Mouse (Mus musculus) forelimb bud, embryonic 11.5 days (tissue): ENCODE data around the gene Macrod1.
"Not testable (repeated sequence)": the region's sequence is repeated elsewhere in the genome, so short reads cannot be mapped to it uniquely, and the experiment has no call there.

ENCODE experiments used
- DNase-seq: peaks from one replicate; pipeline ENCODE4 v3.0.0-alpha.2; 2012; ENCODE audit warnings: low read depth, low spot score

Macrod1 gene

DNA sequence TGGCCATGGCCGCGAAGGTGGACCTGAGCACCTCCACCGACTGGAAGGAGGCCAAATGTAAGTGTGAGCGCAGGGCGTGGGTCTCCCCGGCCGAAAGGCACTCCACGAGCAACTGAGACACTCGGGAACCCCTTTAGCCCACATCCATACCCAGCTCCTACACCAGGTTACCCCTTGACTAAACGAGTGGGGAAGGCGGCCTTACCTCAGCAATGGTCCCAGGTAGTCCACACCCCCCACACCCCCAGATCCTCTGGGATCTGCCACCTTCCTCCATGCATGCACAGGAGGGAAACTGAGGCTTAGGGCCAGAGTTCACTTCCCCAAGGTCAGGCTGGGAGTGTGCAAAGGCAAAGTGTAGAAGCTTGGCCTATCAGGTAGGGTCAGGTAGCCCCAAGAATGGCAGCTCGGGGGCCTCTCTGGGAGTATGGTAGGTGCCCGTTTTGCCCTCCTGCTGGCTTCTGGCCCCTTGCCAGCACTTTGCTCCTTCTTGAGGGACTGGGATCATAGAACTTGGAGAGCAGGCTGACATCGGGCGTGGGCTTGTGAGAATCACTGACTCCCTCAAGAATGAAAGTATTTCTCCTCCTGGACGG lies 614 bp downstream of the Macrod1 start:
- DNase-seq = no peak

DNA sequence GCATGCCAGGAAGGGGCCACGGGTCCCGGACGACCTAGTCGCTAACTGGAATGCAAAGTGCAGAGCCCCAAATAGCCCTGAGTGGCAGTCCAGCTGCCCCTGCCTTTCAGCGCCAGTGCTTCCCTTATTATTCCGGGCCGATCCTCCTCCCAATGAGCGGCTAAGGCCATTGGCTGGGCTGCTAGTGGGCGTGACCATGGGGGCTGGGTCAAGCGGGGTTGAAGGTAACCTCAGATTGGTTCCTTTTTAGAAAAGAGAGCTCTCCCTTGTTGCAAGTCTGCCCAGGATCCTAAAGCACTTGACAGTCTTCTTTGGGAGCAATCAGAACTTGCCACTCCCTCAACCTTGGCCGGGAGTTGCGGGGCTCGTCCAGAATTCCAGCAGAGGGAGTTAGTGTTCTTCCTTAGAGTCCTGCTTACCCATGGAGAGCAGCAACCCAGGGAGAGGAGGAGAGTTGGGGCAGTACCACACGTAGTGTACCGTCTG lies 1.2 kb downstream of the Macrod1 start:
- DNase-seq = peak; percentile 83

DNA sequence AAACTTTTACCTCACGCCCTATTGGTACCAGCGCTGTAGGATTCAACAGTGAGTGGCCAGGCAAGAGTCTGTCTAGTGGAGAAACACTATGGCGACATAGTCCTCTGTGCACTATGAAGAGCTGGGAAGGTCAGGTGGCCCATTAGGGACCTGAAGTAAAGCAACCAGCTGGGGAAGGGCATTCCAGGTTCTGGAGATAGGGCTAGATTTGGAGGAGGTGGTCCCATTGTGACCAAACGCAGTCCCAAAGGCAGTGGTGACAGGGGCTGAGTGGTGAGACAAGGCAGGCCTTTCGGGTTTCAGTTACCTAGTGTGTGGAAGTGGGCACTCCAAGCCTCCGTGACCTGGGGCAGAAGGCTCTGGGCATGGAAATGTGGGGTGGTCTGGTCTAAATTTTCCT lies 1.9 kb downstream of the Macrod1 start:
- no peak for DNase-seq

DNA sequence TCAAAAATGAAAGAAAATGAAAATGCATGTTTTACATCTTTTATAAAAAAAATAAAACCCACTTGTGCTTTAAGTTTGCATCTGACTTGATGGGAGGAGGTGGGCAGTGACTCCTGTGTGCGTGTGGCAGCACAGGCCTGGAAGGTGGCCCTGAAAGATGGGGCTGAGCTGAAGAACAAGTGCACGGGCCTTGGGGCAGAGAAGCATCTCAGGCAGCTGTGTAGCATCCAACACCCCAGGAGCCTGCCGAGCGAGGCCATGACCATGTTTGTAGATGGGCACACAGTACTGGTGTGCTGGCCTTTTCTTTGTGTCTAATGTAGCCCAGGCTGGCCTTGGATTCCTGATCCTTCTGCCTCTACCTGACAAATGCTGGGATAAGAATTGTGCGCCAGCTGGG lies 5.5 kb downstream of the Macrod1 start:
- no peak for DNase-seq

DNA sequence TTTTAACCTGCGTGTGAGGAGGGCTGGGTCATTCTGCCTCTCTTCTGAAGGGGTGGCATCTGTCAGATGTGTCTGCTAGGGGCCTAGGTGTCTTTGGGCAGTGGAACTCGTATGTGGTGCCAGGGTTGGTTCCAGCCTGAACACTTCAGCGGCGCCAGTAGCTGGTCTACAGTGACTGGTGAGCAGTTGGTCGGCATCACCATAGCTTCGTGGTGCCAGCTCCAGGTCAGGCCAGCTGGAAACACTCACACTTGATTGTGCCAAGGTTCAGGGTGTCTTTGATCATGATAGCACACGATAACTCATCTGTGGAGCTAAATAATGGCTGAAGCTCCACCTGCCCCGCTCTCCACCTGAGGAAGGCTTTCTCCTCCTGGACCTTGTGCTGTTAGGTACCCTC lies 6.3 kb downstream of the Macrod1 start:
- DNase-seq = no peak

DNA sequence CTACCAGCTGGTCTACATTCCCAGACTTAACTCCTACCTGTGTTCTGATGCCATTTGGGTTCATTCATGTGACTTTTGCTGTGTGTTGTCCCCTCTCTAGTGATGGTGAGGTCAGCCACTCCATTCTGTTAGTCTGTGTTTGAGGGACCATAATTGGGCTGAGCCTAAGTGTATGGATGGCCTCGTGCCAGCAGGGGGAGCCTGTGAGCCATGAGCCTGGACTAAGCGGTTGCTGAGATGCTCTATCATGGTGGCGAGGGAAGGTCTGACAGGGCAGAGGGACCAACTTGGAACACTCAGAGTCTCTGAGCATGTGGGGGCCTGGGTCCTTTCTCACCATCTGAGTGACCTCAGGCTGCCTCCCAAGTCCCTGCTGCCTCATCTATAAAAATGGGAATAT lies 8.0 kb downstream of the Macrod1 start:
- DNase-seq = peak; percentile 90

DNA sequence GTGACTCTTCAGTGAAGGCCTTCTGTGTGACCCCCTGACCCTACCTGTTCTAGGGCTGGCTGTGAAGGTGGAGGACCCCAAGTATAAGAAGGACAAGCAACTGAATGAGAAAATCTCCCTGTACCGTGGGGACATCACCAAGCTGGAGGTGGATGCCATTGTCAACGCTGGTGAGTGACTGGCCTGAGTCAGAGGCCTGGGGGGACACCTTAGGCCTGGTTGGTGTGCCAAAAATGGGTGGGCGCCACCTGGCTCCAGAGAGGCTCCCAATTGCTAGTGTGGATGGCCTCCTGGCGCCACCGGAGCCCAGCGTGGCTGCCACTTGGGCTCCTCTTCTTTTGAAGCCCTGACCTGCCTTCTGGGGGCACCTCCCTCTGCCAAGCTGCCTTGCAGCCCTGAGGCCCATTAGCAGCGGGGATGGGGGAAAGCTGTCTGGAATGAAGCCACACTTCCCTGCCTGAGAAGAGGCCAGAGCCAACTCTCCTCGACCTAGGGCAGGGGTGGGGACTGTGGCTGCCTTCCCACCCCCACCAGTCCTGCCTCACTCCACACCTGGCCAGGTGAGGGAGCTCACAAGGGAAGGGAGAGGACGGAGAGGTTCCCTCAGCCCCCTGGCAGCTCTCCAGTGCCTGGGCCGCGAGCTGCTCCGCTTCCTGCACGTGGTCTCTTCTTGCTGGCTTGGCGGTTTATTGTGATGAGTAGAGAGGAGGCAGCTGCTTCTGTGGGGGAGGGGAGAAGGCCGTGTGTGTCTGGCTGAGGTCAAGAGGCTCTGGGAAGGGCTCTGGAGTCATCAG lies 9.6 kb downstream of the Macrod1 start:
- no peak for DNase-seq

DNA sequence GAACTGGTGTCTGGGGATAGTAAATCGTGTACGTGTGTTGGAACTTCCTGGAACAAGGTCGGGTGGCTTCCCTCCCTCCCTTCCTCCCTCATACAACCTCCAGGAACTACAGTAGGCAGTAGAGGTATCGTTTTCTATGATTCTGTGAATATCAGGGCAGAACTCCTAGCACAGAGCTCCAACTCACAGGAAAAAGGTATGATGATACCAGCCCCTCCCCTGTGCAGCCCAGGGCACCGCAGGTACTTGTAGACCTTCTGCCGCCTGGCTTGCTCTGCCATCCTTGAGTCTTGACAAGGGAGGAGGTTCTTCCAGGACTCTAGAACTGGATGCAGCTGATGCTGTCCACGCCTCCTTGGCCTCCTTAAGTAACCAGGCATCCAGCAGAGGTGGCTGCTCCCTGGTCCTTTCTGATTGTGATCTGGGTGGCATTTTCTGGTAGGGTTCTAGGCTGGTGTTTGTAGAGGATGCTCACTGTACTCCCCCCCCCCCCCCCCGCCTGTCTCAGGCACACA lies 10.3 kb downstream of the Macrod1 start:
- no peak for DNase-seq

DNA sequence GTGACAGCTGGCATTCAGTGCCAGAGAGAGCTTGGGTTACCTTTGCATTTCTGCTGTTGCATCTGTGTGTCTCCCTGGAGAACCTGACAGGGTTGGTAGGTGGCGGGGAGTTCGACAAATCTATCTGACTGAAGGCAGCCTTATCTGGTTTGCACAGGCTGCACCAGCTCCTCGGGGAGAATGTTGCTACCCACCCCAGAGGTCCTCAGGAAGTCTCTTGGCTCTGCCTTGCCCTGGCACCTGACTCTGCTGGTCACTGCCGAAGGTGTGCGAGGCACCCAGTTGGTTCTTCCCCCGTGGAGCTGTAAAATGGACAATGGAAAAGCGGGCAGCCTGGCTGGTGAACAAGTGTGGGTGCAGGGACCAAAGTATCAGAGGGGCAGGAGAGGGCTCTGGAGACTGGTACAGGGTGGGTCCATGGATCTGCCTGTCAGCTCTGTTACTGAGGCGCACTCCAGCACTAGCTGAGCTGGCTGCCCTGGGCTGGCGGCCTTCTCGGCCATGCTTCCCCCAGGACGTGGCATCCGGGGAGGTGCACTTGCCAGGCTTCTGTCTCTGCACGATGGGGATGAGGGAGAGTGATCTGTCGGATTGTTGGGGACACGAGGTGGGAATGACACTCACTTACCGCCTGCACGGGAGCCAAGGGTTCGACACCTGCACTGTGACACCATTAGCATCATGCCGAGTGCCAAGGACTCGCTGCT lies 10.9 kb downstream of the Macrod1 start:
- DNase-seq = no peak

DNA sequence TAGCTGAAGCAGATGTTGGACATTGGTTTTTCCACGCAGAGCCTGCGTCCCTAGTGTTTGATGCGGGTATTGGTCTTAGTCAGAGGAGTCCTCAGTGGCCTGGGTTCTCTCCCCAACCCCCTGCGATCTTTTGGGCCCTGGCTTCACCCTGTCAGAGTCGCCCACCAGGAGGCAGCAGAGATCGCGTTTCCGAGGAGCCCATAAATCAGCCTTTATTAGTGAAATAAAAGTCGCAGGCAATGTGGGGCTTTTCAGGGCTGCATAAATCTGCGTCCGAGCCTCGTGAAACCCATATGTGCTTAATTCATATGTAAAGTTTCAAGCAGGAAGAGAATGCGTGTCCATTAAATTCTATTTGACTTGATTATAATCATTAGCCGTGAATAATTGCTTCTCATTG lies 11.5 kb downstream of the Macrod1 start:
- DNase-seq = peak; percentile 90

DNA sequence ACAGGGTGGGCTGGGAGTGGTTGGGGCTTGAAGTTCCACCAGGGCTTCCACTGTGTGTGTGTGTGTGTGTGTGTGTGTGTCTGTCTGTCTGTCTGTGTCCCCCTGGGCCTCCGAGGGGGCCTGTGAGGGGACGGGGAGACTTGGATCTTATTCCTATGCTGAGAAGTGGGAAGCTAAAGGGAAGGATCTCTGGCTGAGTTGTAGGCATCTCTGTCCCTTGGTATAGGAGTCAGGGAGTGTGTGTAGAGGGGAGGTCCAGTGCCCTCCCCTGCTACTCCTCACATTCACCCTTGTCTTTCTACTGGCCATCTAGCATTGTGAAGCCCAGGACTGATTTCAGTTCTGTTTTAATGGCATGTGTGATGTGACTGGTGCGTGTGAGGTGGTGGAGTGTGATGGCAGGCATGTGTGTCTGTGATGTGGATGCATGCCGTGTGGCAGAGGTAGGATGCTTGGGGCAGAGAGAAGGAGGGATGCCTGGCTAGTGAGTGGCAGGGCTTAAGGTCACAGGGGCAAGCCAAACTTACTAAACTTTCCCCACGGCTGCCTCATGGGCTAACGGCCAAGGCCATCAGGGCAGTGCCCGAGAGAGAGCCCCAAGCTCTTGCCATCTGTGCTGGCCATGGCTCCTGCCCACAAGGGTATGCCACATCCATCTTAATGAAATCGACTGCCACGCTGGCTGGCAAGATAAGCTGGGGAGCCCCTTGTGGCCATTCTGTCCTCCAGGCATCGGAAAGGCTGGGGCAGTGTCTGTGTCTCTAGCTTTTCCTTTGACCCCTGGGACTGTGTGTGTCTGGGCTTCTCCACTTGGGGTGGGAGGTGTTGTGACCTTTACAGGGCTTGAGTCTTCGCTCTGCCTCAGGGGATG lies 12.3 kb downstream of the Macrod1 start:
- DNase-seq = no peak

DNA sequence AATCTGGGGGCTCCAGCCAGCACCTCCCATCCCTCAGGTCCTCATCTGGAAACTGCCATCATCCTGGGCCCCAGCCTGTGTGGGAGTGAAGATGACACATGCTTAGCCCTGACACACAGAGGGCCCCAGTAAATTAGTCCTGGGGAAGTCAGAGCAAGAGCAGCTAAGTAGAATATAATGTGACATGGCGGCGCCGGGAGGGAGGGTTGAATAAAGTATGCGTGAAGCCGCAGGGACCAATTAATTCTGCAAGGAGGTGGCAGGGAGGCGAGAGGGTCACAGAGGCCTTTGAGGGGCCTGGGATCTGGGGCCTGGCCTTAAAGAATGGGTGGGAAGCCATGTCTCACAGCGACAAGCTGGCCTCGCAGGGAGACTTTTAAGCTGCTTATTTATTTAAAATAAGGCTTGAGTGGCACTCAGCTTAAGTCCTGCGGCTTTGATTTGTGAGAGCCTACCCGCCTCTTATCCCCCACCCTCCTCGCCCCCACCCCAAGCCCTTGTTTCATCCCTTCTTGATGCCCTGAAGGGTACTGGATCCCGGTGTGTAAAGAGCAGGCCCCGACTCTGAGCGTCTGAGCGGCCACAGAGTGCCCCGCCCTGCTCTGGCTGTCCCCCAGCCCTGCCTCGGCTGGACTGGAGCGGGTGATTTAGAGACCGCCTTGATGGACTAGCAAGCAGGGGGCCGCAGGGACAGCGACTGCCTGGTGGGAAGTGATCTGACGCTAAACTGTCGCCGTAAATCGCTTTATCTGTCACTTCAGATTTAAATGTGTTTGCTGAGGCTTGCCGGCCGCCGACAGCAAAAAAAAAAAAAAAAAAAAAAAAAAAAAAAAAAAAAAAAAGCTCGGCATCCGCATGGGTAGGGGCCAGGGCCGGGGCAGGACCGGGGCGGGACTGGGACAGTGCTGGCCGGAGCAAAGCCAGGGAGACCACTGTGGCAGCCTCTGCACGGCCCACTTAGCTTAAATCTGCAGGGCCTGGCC lies 13.5 kb downstream of the Macrod1 start:
- DNase-seq = no peak

DNA sequence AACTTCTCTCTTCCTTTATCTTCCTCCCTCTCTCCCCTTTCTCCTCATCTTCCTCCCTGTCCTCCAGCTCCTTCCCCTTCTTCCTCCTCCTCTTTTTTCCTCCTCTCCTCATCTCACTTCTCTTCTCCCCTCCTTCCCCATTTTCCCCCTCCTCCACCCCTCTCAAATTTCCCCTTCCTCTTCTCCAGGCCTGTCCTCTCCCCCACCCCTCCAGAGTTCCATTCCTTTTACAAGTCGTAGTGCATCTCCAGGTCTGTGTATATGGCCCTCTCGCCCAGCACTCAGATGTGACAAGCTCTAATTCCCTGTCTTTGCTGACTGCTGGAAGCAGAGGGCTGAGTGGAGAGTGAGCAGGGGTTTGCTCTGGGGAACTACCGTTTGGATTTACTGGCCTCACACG lies 14.2 kb downstream of the Macrod1 start:
- no peak for DNase-seq

DNA sequence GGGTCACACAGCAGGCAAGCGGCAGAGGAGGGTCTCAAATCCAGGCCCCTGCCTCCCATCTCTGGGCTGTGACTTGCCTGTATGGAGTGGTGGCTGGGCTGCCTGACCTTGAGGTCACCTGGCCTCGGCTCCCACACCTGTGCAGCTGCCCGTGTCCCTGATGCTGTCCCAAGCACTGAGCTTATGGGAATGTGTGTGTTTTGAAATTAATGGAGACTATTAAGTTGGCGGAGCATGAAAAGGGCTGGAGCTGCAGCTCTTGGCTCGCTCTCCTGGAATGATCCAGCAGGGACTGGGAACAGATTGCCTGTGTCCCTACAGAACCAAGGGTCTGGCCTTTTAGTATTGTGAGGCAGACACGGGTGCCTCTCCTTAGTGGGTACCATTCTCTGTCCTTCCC lies 15.6 kb downstream of the Macrod1 start:
- DNase-seq = no peak

DNA sequence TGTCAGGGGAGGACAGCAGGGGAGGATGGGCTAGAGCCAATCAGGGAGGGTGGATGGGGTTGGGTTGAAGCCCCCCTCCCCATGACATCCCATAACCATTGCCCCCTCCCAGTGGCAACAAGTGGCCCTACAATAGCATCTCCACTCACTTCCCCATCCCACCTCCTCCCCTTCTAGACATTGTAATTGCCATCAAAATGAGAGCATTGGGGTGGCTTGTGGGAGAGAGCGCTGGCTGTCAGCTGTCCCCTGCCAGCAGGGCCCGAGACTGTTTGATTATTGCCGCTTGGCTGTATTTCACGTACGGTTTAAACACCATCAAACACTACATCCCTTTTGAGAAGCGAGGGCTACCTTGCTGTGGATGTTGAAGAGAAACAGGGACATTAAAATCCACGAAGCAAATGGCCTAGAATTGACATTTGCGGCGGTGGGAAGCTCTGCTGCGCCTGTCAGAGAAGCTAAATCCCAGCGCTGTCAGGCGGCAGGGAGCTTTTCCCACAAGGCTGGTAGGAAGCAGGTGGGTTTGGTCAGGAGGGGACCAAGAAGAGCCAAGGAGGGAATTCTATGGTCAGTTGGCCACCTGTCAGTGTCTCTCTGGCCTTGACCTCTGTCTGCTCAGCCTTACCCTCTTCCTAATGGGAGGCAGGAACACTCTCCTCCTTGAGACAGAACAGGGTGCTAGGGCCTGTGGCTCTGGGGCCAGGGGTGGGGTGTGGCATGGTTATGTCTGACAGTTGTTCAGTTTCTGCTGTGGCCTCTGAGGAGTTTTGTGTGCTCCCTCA lies 17.6 kb downstream of the Macrod1 start:
- DNase-seq = no peak

DNA sequence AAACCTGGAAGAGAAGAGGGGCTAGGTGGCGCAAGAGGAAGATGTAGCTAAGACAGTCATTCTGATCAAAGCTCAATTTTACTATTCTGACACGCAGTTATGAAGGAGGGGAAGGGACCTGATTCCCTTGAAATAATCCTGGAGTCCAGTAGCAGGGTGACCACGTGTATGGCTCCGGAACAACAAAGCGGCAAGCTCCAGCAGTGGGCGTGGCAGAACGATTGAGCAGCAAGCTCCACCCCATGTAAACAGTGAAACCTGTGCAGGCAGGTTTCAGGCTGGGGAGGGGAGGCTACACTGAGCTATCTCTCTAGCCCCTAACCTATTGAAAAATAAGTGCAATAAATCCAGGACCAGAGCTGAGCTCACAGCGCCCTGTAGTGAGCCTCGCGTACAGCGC lies 18.7 kb downstream of the Macrod1 start:
- not testable (repeated sequence) for DNase-seq

DNA sequence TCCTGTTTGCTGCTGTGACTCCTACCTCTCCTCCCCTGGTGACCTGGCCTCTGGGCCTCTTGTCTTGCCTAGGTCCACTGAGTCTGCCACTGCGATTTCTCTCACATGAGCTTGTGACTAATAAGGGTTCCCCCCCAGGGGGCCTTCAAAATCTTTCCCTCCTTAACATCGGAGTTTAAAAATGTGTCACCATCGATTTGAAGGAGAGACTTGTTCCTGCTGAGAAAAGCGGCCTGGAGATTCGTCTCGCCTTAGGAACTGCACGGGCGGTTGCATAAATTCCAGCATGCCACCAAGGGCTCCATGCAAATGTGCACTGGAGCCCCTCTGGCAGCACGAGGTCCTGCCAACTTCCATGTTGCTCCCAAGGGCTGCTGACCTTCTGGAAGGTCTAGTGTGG lies 21.1 kb downstream of the Macrod1 start:
- no peak for DNase-seq

DNA sequence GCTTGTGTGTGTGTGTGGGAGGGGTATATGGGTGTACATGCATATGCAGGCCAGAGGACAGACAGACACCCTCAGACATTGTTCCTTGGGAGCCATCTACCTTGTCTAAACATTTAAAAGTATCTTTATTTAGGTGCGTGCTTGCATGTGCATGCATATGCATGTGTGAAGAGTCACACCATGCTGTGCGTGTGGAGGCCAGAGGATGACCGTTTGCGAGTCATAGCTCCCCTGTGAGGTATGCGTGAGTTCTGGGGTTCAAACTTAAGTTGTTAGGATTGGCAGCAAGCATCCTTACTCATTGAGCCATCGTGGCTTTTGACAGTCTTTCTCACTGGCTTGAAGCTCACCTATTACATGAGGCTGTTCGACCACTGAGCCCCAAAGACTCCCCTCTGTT lies 21.7 kb downstream of the Macrod1 start:
- DNase-seq = no peak

DNA sequence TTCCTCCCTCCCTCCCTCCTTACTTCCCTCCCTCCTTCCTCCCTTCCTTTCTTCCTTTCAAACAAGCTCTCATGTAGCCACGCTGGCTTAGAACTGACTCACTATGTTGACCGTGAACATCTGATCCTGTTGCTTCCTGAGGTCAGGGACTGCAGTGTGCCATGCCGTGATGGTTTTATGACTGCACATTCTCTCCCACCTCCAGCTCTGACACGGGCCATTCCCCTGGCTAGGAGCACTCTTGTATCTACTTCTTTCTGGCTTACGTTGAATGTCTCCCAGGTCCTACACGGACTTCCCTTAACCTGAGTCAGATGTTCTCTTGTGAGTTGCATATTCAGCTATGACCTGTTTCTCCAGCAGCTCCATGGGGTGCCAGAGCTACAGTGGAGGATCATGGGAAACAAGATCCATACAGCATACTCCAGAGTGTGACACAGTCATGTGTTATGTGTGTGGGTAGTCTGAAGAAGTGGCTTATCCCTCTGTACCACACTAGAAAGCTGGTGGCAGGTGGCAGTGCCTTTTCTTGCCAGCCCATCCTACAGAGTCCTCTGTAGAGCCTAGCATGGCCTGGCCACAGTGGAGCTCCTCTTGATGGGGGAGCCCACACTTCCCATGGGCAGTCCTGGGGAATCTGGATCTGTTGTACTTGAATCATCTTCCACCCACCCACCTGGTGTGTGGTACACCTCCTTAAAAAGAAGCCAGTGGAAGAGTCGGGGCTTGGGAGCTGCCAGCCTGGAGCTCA lies 25.1 kb downstream of the Macrod1 start:
- no peak for DNase-seq
